Mouse (Mus musculus) brain, embryonic 18.5 days (tissue): ENCODE data around the gene Gm17577.
"Not testable (repeated sequence)": the region's sequence is repeated elsewhere in the genome, so short reads cannot be mapped to it uniquely, and the experiment has no call there.

Experiments used
- DNase-seq: peaks from one replicate; pipeline ENCODE4 v3.0.0-alpha.2; 2012; ENCODE audit warnings: low read depth, low spot score

Gene Gm17577

GRCm38 (mm10) chrX:123246807-123247206 is at the start of gene Gm17577:
Gene Gm17577 (minus strand): TSS chrX:123246907.
- not testable (repeated sequence) for DNase-seq

- DNase-seq, result not testable (repeated sequence)
Observed at GRCm38 (mm10) chrX:123222381-123222780, 24.3 kb downstream of the Gm17577 start, which contains the start of gene Srsx. Gene Srsx (minus strand): TSS chrX:123222481.
